Mouse (Mus musculus) adrenal gland (tissue): ENCODE measurements around the gene Slc7a5.

Experiments
- intact Hi-C: fragments of 180-260 bp; cut with DNase I; formaldehyde crosslinking; loops from one replicate; pipeline ENCODE4 v1.15.1; 2025

Gene Slc7a5

GRCm38 (mm10) chr8:121938732-121939131, 31.2 kb upstream of the Slc7a5 start:
- intact Hi-C loops = no loop called here

- intact Hi-C loops = no loop called here
Measured at GRCm38 (mm10) chr8:121936391-121936790, 28.9 kb upstream of the Slc7a5 start.

GRCm38 (mm10) chr8:121935341-121936294, 28.1 kb upstream of the Slc7a5 start:
- intact Hi-C loops = no loop called here

- intact Hi-C loops = no loop called here
Measured at GRCm38 (mm10) chr8:121934923-121935322, 27.4 kb upstream of the Slc7a5 start.

GRCm38 (mm10) chr8:121934506-121934905, 27.0 kb upstream of the Slc7a5 start:
- intact Hi-C loops = no loop called here

- intact Hi-C loops = no loop called here
Measured at GRCm38 (mm10) chr8:121932668-121933520, 25.4 kb upstream of the Slc7a5 start.

- intact Hi-C loops = no loop called here
Measured at GRCm38 (mm10) chr8:121932026-121932667, 24.7 kb upstream of the Slc7a5 start.

- intact Hi-C loops = no loop called here
Measured at GRCm38 (mm10) chr8:121931571-121931970, 24.1 kb upstream of the Slc7a5 start.

GRCm38 (mm10) chr8:121930047-121930446, 22.6 kb upstream of the Slc7a5 start:
- intact Hi-C loops = no loop called here

- intact Hi-C loops = no loop called here
Measured at GRCm38 (mm10) chr8:121927316-121927715, 19.8 kb upstream of the Slc7a5 start.

- intact Hi-C loops = no loop called here
Measured at GRCm38 (mm10) chr8:121926266-121926665, 18.8 kb upstream of the Slc7a5 start.

- intact Hi-C loops = loop anchor here (2.0 kb wide), 1 partner anchor 51 kb away; no protein-coding TSS in a partner anchor
Measured at GRCm38 (mm10) chr8:121925624-121926023, 18.1 kb upstream of the Slc7a5 start.

GRCm38 (mm10) chr8:121924681-121925080, 17.2 kb upstream of the Slc7a5 start:
- intact Hi-C loops = loop anchor here (2.0 kb wide), 1 partner anchor 50 kb away; no protein-coding TSS in a partner anchor

- intact Hi-C loops = no loop called here
Measured at GRCm38 (mm10) chr8:121922101-121922500, 14.6 kb upstream of the Slc7a5 start.

GRCm38 (mm10) chr8:121921582-121921981, 14.1 kb upstream of the Slc7a5 start:
- intact Hi-C loops = no loop called here

GRCm38 (mm10) chr8:121919731-121920130, 12.2 kb upstream of the Slc7a5 start:
- intact Hi-C loops = loop anchor here (10.0 kb wide), 1 partner anchor 225 kb away; no protein-coding TSS in a partner anchor

- intact Hi-C loops = loop anchor here (10.0 kb wide), 1 partner anchor 224 kb away; no protein-coding TSS in a partner anchor
Measured at GRCm38 (mm10) chr8:121919158-121919557, 11.7 kb upstream of the Slc7a5 start.

GRCm38 (mm10) chr8:121913378-121913777, 5.9 kb upstream of the Slc7a5 start:
- intact Hi-C loops = loop anchor here (10.0 kb wide), 1 partner anchor 219 kb away; no protein-coding TSS in a partner anchor

- intact Hi-C loops = loop anchor here (10.0 kb wide), 1 partner anchor 218 kb away; no protein-coding TSS in a partner anchor
Measured at GRCm38 (mm10) chr8:121912831-121913230, 5.3 kb upstream of the Slc7a5 start.

- intact Hi-C loops = loop anchor here (10.0 kb wide), 1 partner anchor 217 kb away; no protein-coding TSS in a partner anchor
Measured at GRCm38 (mm10) chr8:121911987-121912386, 4.5 kb upstream of the Slc7a5 start.

- intact Hi-C loops = loop anchor here (10.0 kb wide), 1 partner anchor 217 kb away; no protein-coding TSS in a partner anchor
Measured at GRCm38 (mm10) chr8:121911400-121911799, 3.9 kb upstream of the Slc7a5 start.
